Mouse (Mus musculus): ENCODE measurements around the gene Akap8.
A peak's percentile ranks its signal among the peaks of the same experiment; 100 is the strongest.

Akap8 gene

GRCm38 (mm10) chr17:32349037-32349732 is 28.1 kb upstream of the Akap8 start:
- DNase-seq (ENCODE audit: low spot score) = peak; percentile 52

DNA sequence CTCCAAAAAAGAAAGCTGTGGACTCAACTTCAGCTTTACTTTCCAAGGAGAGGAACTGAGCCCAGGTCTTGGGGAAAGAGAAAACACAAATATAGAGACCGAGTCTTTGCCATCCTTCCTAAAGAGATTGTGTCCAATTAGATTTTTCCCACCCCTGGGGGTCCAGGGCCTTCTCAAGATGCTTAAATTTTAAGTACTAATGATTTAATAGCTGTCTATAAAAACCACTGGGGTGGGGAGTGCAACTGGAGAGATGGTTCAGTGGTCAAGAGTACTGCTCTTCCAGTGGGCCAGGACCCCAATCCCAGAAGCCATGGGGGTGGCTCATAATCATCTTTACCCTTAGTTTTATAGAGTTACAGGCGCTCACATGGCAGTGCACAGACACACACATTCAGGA is 27.4 kb upstream of the Akap8 start:
- DNase-seq (ENCODE audit: low spot score) = no peak

DNA sequence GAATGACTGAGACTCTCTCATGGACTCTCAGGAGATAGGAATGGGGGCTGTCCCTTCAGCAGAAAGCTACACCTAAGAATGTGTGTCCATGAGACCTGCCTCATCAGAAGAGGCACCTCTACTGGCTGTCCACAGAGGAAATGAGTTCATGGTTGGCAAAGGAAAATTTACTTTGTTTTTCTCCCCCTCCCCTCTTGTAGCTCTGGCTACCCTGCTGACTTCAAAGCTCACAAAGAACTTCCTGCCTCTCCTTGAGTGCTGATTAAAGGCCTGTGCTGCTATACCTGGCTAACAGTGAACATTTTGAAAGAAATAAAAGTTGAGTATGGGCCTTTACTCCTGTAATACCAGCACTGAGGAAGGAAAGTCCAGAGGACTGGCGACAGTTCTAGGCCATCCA is 20.1 kb upstream of the Akap8 start:
- DNase-seq (ENCODE audit: low spot score) = no peak

DNA sequence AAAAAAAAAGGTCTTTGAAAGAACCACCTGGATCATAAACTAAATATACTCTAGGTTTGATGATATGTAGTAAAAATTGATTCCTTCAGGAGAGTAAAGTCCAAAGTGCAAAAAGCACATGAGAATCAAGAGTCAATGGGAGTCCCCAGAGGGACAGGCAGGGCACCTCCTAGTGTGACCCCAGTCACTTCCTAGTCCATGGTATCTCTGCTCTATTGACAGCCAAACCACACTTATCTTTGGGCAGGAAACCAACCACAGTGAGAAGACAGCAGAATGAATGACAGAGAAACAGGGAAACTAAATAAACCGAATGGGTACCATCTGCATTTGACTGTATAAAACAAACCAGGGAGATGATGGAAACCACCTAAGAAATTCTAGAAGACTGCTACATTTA is 19.1 kb upstream of the Akap8 start:
- DNase-seq (ENCODE audit: low spot score) = no peak

GRCm38 (mm10) chr17:32335869-32336268 is 14.8 kb upstream of the Akap8 start:
- DNase-seq (ENCODE audit: low spot score) = no peak

GRCm38 (mm10) chr17:32334921-32335320 is 13.9 kb upstream of the Akap8 start:
- DNase-seq (ENCODE audit: low spot score) = no peak

GRCm38 (mm10) chr17:32333675-32334303 is 12.8 kb upstream of the Akap8 start:
- no peak for DNase-seq (ENCODE audit: low spot score)

DNA sequence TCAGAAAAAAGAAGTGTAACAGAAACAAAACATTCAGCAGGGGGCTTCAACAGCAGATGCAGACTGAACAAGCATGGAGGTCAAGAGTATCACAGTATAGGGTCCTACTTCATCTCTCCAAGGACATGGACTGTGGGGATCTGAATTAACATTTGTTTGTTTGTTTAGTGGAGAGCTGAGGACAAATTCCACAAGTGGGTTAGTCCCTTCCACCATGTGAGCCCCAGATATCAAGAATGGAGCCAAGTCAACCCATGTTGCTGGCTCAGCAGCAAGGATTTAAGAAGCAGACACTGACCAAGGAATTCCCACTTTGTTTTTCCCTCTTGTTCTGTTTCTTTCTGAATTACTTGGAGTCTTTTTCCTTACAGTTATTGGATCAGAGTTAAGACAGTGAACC is 6.5 kb upstream of the Akap8 start:
- DNase-seq (ENCODE audit: low spot score) = no peak

- no peak for DNase-seq (ENCODE audit: low spot score)
These were observed 1.8 kb upstream of the Akap8 start for GRCm38 (mm10) chr17:32322809-32323208.

GRCm38 (mm10) chr17:32321836-32322235 is 798 bp upstream of the Akap8 start:
- DNase-seq (ENCODE audit: low spot score) = no peak

GRCm38 (mm10) chr17:32321390-32321734 is 324 bp upstream of the Akap8 start:
- DNase-seq (ENCODE audit: low spot score) = no peak

GRCm38 (mm10) chr17:32319950-32320349 is 1.1 kb downstream of the Akap8 start:
- no peak for DNase-seq (ENCODE audit: low spot score)

DNA sequence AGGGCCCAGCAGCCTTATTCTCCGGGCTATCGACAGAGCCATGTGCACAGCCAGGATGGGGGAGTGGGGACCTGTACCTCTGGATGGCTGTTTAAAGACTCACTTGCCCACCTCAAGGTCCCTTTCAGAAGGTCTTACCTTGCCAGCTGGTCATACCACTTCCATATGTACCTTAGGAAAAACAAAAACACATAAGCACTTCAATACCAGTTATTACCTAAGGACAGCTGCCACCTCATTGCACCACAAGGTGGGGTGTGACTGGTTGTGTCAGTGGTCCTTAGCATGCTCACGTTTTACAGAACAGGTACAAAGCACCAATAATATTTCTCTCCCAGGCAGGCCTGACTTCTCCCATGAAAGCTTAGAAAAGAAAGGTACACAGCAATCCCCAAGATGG is 3.3 kb downstream of the Akap8 start:
- DNase-seq (ENCODE audit: low spot score) = no peak

GRCm38 (mm10) chr17:32317032-32317431 is 4.0 kb downstream of the Akap8 start:
- no peak for DNase-seq (ENCODE audit: low spot score)

DNA sequence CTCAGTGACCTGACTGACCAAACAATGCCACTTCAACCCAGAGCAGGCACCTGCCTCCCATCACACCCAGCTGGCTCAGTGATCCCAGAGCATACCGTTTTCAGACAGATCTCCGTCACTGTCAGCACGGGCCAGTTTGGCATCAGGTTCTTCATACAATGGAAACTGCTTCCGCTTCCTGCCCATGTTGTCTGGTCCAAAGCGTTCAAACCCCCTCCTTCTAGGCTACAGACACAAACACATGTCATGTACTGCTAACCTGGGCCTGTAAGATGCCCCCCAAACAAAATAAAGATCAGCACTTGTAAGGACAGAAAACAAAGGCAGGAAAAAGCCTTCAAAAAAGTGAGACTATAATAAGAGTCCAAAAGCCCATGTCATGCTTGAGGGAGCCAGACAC is 5.5 kb downstream of the Akap8 start:
- no peak for DNase-seq (ENCODE audit: low spot score)

- no peak for DNase-seq (ENCODE audit: low spot score)
These were observed 7.1 kb downstream of the Akap8 start for GRCm38 (mm10) chr17:32313892-32314291.

- DNase-seq (ENCODE audit: low spot score) = no peak
These were observed 8.2 kb downstream of the Akap8 start for GRCm38 (mm10) chr17:32312801-32313200.

GRCm38 (mm10) chr17:32307963-32308362 is 13.1 kb downstream of the Akap8 start:
- no peak for DNase-seq (ENCODE audit: low spot score)

GRCm38 (mm10) chr17:32298125-32298524 is 22.9 kb downstream of the Akap8 start:
- DNase-seq (ENCODE audit: low spot score) = no peak

DNA sequence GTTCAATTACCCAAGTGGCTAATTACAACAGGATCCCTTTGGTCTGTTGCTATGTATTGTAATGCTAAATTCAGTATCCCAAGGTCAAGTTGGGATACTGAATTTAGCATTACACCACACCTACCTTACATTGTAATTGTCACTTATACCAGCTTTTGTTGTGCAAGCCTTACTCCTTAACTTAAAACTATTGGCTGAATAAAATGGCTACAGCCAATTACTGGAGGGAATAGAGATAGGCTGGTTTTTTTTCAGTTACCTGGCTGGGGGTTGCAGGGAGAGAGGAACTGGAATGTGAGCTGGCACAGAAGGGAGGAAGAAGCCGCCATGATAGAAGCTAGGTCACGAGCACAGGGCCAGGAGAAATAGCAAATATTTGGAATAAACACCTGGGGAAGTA is 25.1 kb downstream of the Akap8 start:
- DNase-seq (ENCODE audit: low spot score) = no peak

DNA sequence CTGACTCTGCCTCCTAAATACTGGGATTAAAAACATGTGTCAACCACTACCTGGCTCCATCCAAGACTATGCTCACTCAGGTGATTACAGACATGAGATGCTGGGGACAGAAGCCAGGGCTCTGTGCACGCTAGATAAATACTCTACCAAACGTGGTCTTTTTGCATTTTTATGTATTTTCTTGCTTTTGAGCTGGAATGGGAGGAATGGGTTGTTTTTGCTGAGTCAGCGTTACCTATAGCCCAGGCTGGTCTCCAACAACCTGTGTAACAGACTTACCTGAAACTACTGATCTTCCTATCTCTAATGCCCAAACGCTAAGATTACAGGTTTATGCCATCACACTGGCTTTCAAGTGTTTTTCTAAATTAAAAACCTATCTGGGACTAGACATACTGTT is 25.9 kb downstream of the Akap8 start:
- DNase-seq (ENCODE audit: low spot score) = no peak

GRCm38 (mm10) chr17:32285138-32285670 is 35.8 kb downstream of the Akap8 start:
- no peak for DNase-seq (ENCODE audit: low spot score)

GRCm38 (mm10) chr17:32284262-32285137 is 36.5 kb downstream of the Akap8 start, which contains the start of gene Brd4:
Gene Brd4 (minus strand): TSS chr17:32284722.
- peak; percentile 88 for DNase-seq (ENCODE audit: low spot score)
